Comparison of ENCODE assay signal across 24 mouse cellular contexts in the genomic region with DNA sequence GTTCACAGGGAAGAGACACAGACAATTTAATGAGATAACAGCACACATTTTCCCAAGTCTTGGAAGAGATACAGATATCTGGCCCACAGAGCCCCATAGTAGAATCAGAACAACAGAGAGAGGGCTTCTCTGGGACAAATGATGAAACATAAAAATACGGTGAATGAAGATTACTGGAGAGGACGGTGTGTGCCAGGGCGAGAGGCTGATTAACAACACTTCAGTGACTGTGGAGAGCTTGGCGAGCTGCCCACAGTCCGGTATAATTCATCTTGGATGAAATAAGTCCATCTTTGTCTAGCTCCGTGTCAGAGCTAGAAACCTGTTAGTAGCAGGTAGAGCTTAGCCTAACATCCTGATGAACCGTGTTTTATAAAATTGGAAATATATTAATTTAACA. TPM values are rescaled to one million over a fixed set of nuclear protein-coding genes. Genes with fewer than 3 reads are reported as not detected.
DNase-seq lines count a peak whose midpoint lies in the region; ATAC-seq lines count a peak whose summit lies in the region.
"Had no signal": no experiment of that assay in that cellular context is flagged by ENCODE, and none has a peak within 500 bp of the region (broad histone marks: within the 10 kb centered on the region; RNA-seq: fewer than 3 reads in every experiment).

No protein-coding gene starts in this region.

- peak; percentile 38; the same call in 1 of the 2 replicates for ATAC-seq in hindbrain, embryonic 16.5 days
- ATAC-seq: intestine, embryonic 15.5 days had no signal

- 44% methylated on average over 7 of the region's 7 CpGs for WGBS in hindbrain, embryonic 16.5 days
- 91% methylated on average over 7 of the region's 7 CpGs for WGBS in hindbrain, embryonic 10.5 days

- DNase-seq in cerebellum, postnatal 25 days = peak; percentile 36 to 66
- DNase-seq in cerebellum, postnatal 4 days (ENCODE audit: low spot score in 2 of 2) = no peak
- no peak for DNase-seq in hindbrain, embryonic 10.5 days (ENCODE audit: low spot score)
- peak; percentile 24 for DNase-seq in retina, postnatal 1 day
- no peak for DNase-seq in retina, embryonic 14.5 days (ENCODE audit: low spot score)
- DNase-seq in right cerebral cortex, adult 18-20 months = no peak
- DNase-seq: B cell, adult 2 months; cerebellum, adult 11 months; gastrocnemius, postnatal 25 days; heart, adult 2 months; kidney, adult 9 months; kidney, postnatal 25 days; lung, adult 18-20 months; lung, postnatal 14 days had no signal

- no peaks in the 10 kb centered on the region for H3K27me3 ChIP-seq in hindbrain, embryonic 16.5 days (replicated peaks; ENCODE audit: control insufficient read depth, insufficient read depth, low read length)
- no peaks in the 10 kb centered on the region for H3K27me3 ChIP-seq in hindbrain, embryonic 10.5 days (ENCODE audit: insufficient read depth, poor library complexity, severe bottlenecking)
- H3K27me3 ChIP-seq: embryonic facial prominence, embryonic 12.5 days; intestine, embryonic 15.5 days had no signal

- H3K36me3 ChIP-seq in hindbrain, embryonic 16.5 days (ENCODE audit: control insufficient read depth, insufficient read depth, low read length) = no peaks in the 10 kb centered on the region
- no peaks in the 10 kb centered on the region for H3K36me3 ChIP-seq in hindbrain, embryonic 10.5 days
- H3K36me3 ChIP-seq: embryonic facial prominence, embryonic 12.5 days; intestine, embryonic 15.5 days had no signal

- H3K9ac ChIP-seq in hindbrain, embryonic 16.5 days (ENCODE audit: low read depth, low read length) = no peak overlapping the region
- H3K9ac ChIP-seq: embryonic facial prominence, embryonic 12.5 days; intestine, embryonic 15.5 days had no signal

- H3K27ac ChIP-seq in hindbrain, embryonic 16.5 days (ENCODE audit: low read depth, low read length) = no peak overlapping the region
- no peak overlapping the region for H3K27ac ChIP-seq in hindbrain, embryonic 10.5 days
- H3K27ac ChIP-seq: embryonic facial prominence, embryonic 12.5 days; heart, adult 2 months; intestine, embryonic 15.5 days; left cerebral cortex, adult 2 months; stomach, postnatal 0 days had no signal

- H3K4me3 ChIP-seq in hindbrain, embryonic 16.5 days (ENCODE audit: low read length) = no peak overlapping the region
- H3K4me3 ChIP-seq in hindbrain, embryonic 10.5 days = no peak overlapping the region
- H3K4me3 ChIP-seq: embryonic facial prominence, embryonic 12.5 days; heart, adult 2 months; intestine, embryonic 15.5 days; left cerebral cortex, adult 2 months had no signal

- H3K9me3 ChIP-seq in hindbrain, embryonic 16.5 days (ENCODE audit: control insufficient read depth, low read length) = no peaks in the 10 kb centered on the region
- H3K9me3 ChIP-seq in hindbrain, embryonic 10.5 days = no peaks in the 10 kb centered on the region
- H3K9me3 ChIP-seq: embryonic facial prominence, embryonic 12.5 days; intestine, embryonic 15.5 days had no signal

- H3K4me1 ChIP-seq in hindbrain, embryonic 16.5 days (ENCODE audit: control insufficient read depth, insufficient read depth, low read depth, low read length) = peaks cover 4% of the 10 kb centered on the region; the same call in 1 of the 2 replicates
- H3K4me1 ChIP-seq in hindbrain, embryonic 10.5 days (replicated peaks) = no peaks in the 10 kb centered on the region
- H3K4me1 ChIP-seq: embryonic facial prominence, embryonic 12.5 days; intestine, embryonic 15.5 days had no signal

- H3K4me2 ChIP-seq in hindbrain, embryonic 16.5 days (ENCODE audit: low read length) = no peak overlapping the region
- H3K4me2 ChIP-seq: embryonic facial prominence, embryonic 12.5 days; intestine, embryonic 15.5 days; liver, embryonic 11.5 days had no signal

RNA-seq across cellular contexts. Expression of gene Krtap7-1, which starts 5.3 kb away (rescaled TPM):
- polyA plus RNA-seq in hindbrain, embryonic 16.5 days (2015; fragmentation: Nextera tagmentation; extraction: Ambion mirVana) = 0.45 TPM in 1 of 2 replicates, not detected in the other
- not detected in 2 replicates for polyA plus RNA-seq in hindbrain, embryonic 10.5 days (2016; fragmentation: Nextera tagmentation; extraction: Ambion mirVana)
- polyA plus RNA-seq: embryonic facial prominence, embryonic 12.5 days; heart, adult 2 months; heart, embryonic 14.5 days; intestine, embryonic 15.5 days; limb, embryonic 11.5 days; liver, embryonic 11.5 days; stomach, postnatal 0 days; thymus, postnatal 0 days; urinary bladder, adult 2 months had no signal

RNA-seq across cellular contexts. Expression of gene Krtap8-1, which starts 25.7 kb away (rescaled TPM):
- not detected in 2 replicates for polyA plus RNA-seq in hindbrain, embryonic 16.5 days (2015; fragmentation: Nextera tagmentation; extraction: Ambion mirVana)
- polyA plus RNA-seq in hindbrain, embryonic 10.5 days (2016; fragmentation: Nextera tagmentation; extraction: Ambion mirVana) = not detected in 2 replicates
- polyA plus RNA-seq: embryonic facial prominence, embryonic 12.5 days; heart, adult 2 months; heart, embryonic 14.5 days; intestine, embryonic 15.5 days; limb, embryonic 11.5 days; liver, embryonic 11.5 days; stomach, postnatal 0 days; thymus, postnatal 0 days; urinary bladder, adult 2 months had no signal

RNA-seq across cellular contexts. Expression of gene Krtap11-1, which starts 57.6 kb away (rescaled TPM):
- polyA plus RNA-seq in hindbrain, embryonic 16.5 days (2015; fragmentation: Nextera tagmentation; extraction: Ambion mirVana) = not detected in 2 replicates
- polyA plus RNA-seq in hindbrain, embryonic 10.5 days (2016; fragmentation: Nextera tagmentation; extraction: Ambion mirVana) = not detected in 2 replicates
- polyA plus RNA-seq: embryonic facial prominence, embryonic 12.5 days; heart, adult 2 months; heart, embryonic 14.5 days; intestine, embryonic 15.5 days; limb, embryonic 11.5 days; liver, embryonic 11.5 days; stomach, postnatal 0 days; thymus, postnatal 0 days; urinary bladder, adult 2 months had no signal

Comparison
In these comparisons a context has a peak if more than half of its experiments do, and no peak if none do; other contexts are left out.
1. DNase-seq: peak in cerebellum, postnatal 25 days (2 of 2) and retina, postnatal 1 day (single experiment); none in cerebellum, postnatal 4 days (0 of 2), hindbrain, embryonic 10.5 days (single experiment), retina, embryonic 14.5 days (single experiment) and right cerebral cortex, adult 18-20 months (single experiment).